Mouse (Mus musculus) left cerebral cortex, adult 9 months (tissue): ENCODE data around the gene Actl6a.

Experiments used
- DNase-seq, 2 experiments: peaks; one replicate each; pipeline ENCODE4 v3.0.0; 2022; ENCODE audit warnings: low spot score in 2 of 2

Actl6a gene

DNA sequence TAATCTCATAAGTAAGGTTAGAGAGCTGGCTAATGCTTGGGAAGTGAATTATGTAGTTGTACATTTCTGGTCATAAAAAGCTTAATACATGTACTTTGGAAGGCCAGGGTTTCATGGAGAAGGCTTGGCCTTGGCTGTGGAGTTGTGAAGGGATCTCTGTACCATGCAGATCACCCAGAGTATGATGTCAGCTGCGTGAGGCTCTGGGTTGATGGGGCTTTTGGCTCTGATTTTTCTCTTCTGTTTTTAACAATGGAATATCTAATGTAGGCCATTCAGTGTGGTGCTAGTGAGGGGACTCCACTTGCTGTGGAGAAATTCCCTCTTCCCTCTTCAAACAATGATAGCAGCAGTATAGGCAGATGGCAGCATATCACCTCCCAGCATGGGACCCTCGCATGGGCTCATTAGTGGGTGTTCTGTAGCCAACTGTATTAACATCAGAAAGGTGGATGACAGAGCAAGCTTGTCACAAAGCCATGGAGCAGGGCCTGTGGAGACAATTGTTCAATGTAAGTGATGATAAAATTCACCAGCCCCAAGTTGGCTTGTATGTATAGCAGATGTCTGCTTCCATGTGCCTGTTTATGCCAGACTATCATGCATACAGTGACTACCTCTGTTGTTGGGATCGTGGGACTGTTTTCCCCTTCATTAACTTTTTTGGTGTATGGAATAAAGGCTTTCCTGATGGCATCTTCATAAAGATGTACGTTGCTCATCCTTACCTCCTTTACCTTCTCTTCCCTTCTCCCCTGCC lies 43.9 kb downstream of the Actl6a start:
- no peak for DNase-seq

DNA sequence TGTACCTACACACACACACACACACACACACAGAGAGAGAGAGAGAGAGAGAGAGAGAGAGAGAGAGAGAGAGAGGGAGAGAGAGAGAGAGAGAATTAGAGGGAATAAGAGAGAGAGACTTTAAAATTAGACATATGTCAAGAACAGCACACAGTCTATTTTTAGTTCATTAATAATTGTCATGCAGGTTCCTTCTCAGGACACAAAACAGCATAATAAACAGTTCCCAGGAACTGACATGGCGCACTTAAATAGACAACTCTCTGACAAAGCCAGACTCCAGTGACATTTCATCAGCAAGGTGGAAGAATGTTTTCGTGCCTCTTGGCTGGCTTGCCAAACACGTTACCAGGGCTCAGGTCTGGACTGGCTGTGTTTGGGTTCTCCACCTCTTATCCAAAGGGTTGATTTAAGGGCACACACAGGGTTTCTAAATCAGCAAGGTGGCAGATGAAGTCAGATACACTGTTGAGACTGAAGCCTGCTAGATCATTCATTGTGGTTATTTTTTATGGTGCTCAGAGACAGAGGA lies 48.4 kb downstream of the Actl6a start:
- DNase-seq = no peak

DNA sequence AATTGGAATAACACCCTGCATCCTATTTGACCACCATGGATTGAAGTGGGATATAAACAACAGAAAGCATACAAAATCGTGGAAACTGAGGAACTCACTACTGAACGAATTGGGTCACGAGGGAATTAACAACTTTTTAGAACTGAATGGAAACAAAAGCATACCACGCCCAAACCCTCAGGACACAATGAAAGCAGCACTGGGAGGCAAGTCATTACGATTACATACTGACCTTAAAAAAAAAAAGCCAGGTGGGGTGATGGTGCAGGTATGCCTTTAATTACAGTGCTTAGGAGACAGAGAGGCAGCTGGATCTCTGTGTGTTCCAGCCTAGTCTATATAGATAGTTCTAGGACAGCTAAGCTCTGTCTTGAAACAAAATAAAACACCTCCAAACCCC lies 53.1 kb downstream of the Actl6a start:
- no peak for DNase-seq

GRCm38 (mm10) chr3:32762962-32763361 lies 56.9 kb downstream of the Actl6a start:
- DNase-seq = no peak

DNA sequence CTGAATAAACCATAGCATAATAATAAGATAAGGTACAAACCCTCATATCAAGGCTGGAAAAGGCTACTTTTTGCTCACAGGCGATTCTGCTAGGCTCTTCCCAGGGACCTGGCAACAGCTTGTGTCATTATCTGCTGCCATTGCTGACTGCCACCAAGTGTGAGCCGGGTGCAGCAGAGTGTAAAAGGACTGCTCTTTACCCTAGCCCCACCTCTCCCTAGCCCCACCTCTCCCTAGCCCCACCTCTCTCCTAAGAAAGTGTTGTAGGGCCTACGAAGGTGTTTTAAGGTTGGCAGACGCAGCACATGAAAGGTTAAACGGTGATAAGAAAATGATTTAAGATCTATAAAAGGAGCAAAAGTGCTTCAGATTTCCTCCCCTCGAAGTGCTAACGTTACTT lies 57.8 kb downstream of the Actl6a start:
- DNase-seq = no peak

DNA sequence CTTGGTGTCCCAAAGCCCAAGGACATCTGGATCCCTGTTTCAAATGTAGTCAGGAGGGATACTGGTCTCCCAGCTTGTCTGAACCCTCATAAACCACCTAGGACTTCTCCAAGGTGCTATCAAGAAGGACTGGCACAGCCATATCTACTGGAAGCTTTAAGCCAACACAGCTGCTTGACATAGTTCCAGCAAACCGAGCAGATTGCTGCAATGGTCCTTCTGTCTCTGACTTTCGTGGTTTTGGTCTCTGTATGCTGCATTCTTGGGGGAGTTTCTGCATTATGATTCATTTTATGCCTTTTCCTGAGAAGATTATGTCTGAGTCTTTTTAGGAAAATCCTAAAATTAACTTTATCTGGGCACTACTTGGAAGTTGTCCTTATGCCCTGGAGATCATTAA lies 64.7 kb downstream of the Actl6a start:
- no peak for DNase-seq
